Mouse (Mus musculus) lung, adult 2 months (tissue): ENCODE measurements around the gene Mybpc1. TPM values are rescaled to one million over a fixed set of nuclear protein-coding genes. Genes with fewer than 3 reads are reported as not detected.

Source experiments
- DNase-seq: peaks from one replicate; pipeline ENCODE4 v3.0.0; 2022
- H3K4me1 ChIP-seq: fragments of 200-500 bp; 2 replicates; pipeline ENCODE4 v1.6.1; 2011; ENCODE audit warnings: low read length; ENCODE audit not compliant: control insufficient read depth, insufficient read depth
- H3K4me3 ChIP-seq: fragments of 200-500 bp; replicated peaks from 2 replicates; pipeline ENCODE3; 2011; ENCODE audit warnings: low read depth, mild to moderate bottlenecking, control low read depth, low read length; ENCODE audit errors: extremely low read depth
- CTCF ChIP-seq: fragments of 200-500 bp; IDR thresholded peaks from 2 replicates; pipeline ENCODE4 v1.5.1; 2011; ENCODE audit warnings: mild to moderate bottlenecking, low read length, control low read depth; ENCODE audit not compliant: insufficient read depth
- POLR2A ChIP-seq: fragments of 200-500 bp; IDR thresholded peaks from 2 replicates; pipeline ENCODE4 v1.6.1; 2011; ENCODE audit warnings: low read depth, mild to moderate bottlenecking, control low read depth, low read length, borderline replicate concordance; ENCODE audit errors: extremely low read depth
- WGBS: fragments of 180-500 bp; shearing (Covaris S2); methylation state at CpG from one replicate; pipeline ENCODE4 v1.1.7; 2018; 5-methylcytosine and 5-hydroxymethylcytosine counted together
- polyA plus RNA-seq: library from polyadenylated mRNA; depleted of rRNA; stranded (reverse); fragments of >200 nt; gene quantifications from 2 replicates; pipeline ENCODE4 v1.2.3, GENCODE M21; 2012

The Mybpc1 gene
- polyA plus RNA-seq, 1 experiment = 18.2 TPM

GRCm38 (mm10) chr10:88606686-88607085, 1.7 kb upstream of the Mybpc1 start:
- H3K4me3 ChIP-seq = no peak overlapping the region
- WGBS = 71% methylated on average over 7 of the region's 7 CpGs
- DNase-seq = no peak
- H3K4me1 ChIP-seq = no peaks in the 10 kb centered on the region
- TF ChIP-seq POLR2A (no peak), CTCF (no peak)

DNA sequence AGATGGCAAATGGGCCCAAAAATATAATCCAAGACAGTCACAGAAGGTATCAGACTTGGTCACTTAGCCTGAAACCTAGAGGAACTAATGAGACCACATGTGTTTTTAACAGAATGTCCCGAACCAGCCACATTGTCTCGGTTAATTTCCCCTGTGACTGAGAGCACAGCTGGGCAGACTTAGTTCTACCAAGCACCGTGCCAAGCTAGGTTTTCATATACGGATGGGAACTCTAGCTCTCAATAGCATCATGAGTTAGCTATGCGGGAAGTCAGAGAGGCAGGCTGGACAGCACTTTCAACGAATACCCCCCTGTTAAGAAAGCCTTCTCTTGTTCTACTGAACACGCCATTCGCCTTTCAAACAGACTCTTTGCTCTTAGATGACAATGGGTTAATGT, 1.1 kb upstream of the Mybpc1 start:
- WGBS = 78% methylated on average over 8 of the region's 8 CpGs
- TF ChIP-seq CTCF = no peak
- no peak for TF ChIP-seq POLR2A
- no peak for DNase-seq
- H3K4me3 ChIP-seq = no peak overlapping the region
- no peaks in the 10 kb centered on the region for H3K4me1 ChIP-seq

DNA sequence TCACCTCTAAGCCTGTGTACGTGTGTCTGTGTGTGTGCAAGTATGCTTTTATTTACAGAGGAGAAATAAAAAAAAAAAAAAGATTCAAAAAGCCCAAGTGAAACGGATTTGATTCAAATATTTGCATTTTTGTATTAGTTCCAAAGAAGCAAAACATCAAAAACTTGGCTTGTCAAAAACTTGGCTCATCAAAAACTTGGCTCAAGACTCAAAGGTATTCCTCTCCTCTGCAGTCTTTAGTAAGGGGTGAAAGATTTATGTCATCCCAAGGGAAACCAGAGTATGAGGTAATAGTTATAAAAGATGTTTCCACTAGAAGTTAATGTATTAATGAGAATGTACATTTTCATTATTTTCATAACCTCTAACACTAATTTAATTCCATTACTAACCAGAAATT, 1.2 kb downstream of the Mybpc1 start:
- Histone ChIP-seq H3K4me1 (no peaks in the 10 kb centered on the region), H3K4me3 (no peak overlapping the region)
- WGBS = 30% methylated on average over 2 of the region's 2 CpGs
- TF ChIP-seq CTCF = no peak
- no peak for TF ChIP-seq POLR2A
- DNase-seq = no peak

DNA sequence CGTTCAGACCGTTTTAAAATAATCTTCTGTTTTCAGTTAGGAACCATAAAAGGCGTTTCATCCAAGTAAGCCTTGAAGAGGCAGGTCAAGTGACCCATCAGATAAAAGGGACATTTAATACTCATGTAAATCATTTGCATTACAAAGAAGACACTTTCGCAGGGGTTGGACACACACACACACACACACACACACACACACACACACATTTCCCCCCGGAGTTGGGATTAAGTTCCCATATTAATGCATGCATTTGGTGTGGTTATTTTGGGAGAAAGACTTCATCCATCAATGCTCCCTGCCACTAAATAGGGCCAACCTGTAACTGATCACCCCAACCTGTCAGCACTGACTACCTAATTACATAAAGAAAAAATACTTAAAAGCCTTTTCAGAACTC, 1.7 kb downstream of the Mybpc1 start:
- 52% methylated on average over 5 of the region's 5 CpGs for WGBS
- H3K4me3 ChIP-seq = no peak overlapping the region
- no peaks in the 10 kb centered on the region for H3K4me1 ChIP-seq
- TF ChIP-seq POLR2A = no peak
- no peak for TF ChIP-seq CTCF
- no peak for DNase-seq

- Histone ChIP-seq H3K4me3 (no peak overlapping the region), H3K4me1 (no peaks in the 10 kb centered on the region)
- 81% methylated on average over 7 of the region's 7 CpGs for WGBS
- TF ChIP-seq CTCF = no peak
- no peak for TF ChIP-seq POLR2A
- DNase-seq = no peak
Measured at GRCm38 (mm10) chr10:88600591-88600990, 4.4 kb downstream of the Mybpc1 start.

DNA sequence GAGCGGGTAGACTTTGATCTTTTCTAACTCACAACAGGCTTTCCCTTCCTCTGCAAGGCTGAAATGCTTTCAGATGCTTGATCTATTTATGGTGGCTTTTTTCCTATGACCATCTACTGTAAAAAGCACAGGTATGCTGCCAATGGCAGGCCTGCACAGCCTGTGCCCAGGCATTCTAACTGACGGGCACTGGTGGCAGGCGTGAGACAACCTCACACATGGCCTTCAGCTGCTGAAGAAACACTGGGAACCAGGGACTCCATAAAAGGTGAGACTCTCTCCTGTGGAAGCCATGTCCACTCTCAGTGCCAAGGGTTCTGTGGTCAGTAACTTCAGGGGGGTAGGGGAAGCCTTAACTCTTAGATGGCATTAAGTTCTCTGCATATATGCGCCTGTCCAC, 12.6 kb downstream of the Mybpc1 start:
- H3K4me3 ChIP-seq = no peak overlapping the region
- H3K4me1 ChIP-seq = no peaks in the 10 kb centered on the region
- WGBS = 94% methylated on average over 4 of the region's 4 CpGs
- TF ChIP-seq POLR2A (no peak), CTCF (no peak)
- no peak for DNase-seq

DNA sequence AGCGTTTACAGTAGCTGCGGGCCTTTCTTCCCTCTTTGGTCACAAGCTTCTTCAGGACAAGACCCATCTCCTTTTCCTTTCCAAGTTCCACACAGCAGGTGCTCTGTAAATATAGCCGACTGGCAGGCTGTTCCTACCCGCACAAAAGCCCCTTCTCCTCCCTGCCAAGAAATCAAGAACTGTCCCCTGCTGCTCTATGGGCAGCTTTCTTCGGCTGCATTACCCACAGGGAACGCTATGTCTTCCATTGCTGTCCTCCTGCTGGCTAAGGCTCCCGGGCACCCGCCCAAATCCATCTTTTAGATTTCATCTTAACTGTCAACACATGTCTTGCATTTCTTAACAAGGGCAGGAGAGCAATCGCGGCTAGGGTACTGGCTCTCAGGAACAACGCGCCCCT, 13.9 kb downstream of the Mybpc1 start:
- Histone ChIP-seq H3K4me3 (no peak overlapping the region), H3K4me1 (no peaks in the 10 kb centered on the region)
- TF ChIP-seq CTCF (no peak), POLR2A (no peak)
- no peak for DNase-seq
- 47% methylated on average over 12 of the region's 12 CpGs for WGBS

DNA sequence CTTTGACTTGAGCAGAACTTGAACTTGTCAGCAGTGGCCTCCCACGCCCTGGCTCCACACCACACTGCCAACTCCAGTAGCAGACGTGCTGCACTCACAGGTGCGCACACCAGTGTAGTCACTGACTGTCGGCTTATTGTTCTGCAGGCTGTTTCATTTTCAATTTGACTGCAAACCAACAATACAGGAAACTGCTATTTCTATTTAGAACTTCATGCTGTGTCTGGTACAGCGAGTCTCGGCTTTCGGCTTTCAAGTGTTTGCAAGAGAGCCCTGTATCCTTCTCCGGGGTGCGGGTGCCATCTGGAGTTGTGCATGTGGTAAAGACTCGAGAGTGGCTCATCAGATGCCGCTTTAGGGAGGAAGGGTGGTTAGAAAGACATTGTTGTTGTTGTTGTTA, 20.5 kb downstream of the Mybpc1 start:
- no peak for TF ChIP-seq CTCF
- TF ChIP-seq POLR2A = no peak
- Histone ChIP-seq H3K4me1 (no peaks in the 10 kb centered on the region), H3K4me3 (no peak overlapping the region)
- WGBS = 68% methylated on average over 11 of the region's 11 CpGs
- DNase-seq = no peak

DNA sequence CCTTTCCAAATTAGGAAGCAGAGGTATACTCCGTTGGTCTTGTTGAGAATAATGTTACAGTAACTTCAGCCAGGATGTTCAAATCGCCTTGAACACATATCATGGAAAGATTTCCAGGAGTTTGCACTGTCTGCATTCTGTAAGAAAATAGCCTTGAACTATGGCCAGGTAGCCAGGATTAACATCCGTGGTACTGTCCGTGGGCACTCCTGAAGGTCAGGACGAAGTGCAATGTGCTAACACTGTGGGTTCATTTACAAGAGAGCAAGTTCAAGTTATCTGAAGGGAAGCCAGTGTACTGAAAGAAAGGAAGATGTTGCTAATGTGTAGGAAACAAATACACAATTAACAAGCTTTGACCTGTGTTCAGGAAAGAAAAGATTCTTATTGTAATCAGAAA, 24.2 kb downstream of the Mybpc1 start:
- Histone ChIP-seq H3K4me3 (no peak overlapping the region), H3K4me1 (no peaks in the 10 kb centered on the region)
- no peak for DNase-seq
- 83% methylated on average over 5 of the region's 5 CpGs for WGBS
- TF ChIP-seq CTCF = no peak
- TF ChIP-seq POLR2A = no peak

GRCm38 (mm10) chr10:88578651-88579050, 26.3 kb downstream of the Mybpc1 start:
- no peak for TF ChIP-seq CTCF
- TF ChIP-seq POLR2A = no peak
- Histone ChIP-seq H3K4me1 (no peaks in the 10 kb centered on the region), H3K4me3 (no peak overlapping the region)
- DNase-seq = no peak
- WGBS = 47% methylated on average over 4 of the region's 4 CpGs

- H3K4me1 ChIP-seq = no peaks in the 10 kb centered on the region
- DNase-seq = no peak
- 65% methylated on average over 8 of the region's 8 CpGs for WGBS
- H3K4me3 ChIP-seq = no peak overlapping the region
- no peak for TF ChIP-seq POLR2A
- no peak for TF ChIP-seq CTCF
Measured at GRCm38 (mm10) chr10:88574115-88574635, 30.8 kb downstream of the Mybpc1 start.
